Mouse (Mus musculus) v-Abl transformed pro-B cells (cell line): Measurements from ENCODE around the gene Tctex1d2.
"Not testable (repeated sequence)": the region's sequence is repeated elsewhere in the genome, so short reads cannot be mapped to it uniquely, and the experiment has no call there.

Experiments used
- in situ Hi-C, 2 experiments: fragments of 400-800 bp; cut with MboI; formaldehyde crosslinking; loops; one replicate each; pipeline ENCODE4 v1.15.1; 2025; ENCODE audit not compliant: unreplicated experiment in 2 of 2

The Tctex1d2 gene

DNA sequence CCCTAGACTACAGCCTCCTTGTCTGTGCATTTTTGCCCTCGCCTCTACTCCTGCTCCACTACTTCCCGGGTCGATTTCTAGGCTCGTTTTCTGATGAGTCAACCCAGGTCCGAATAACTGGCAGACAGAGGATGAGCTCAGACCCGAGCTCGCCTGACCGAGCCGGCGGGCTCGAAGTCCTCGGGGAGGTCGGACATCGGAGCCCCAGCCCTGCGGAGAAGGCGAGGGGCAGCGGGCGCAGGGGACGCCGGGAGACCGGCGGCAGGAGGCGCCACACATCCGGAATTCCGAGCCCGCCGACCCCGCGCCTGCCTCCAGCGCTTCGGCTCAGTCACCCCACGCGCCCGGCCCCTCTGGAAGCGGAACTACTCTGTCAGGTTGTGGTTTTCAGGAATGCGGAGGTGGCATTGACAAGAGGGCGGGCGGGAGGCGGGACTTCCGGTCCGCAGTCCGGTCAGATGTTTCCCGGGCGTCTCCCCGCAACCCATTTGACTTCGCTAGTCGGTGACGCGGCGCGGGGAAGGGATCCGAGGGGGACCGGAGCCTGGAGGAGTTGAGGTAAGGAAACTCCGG is 11.1 kb downstream of the Tctex1d2 start, which contains the start of gene Pcyt1a:
TSS of gene Pcyt1a (plus strand) at position 448 of the 573 bp plus-strand sequence.
- in situ Hi-C loops = no loop called here

DNA sequence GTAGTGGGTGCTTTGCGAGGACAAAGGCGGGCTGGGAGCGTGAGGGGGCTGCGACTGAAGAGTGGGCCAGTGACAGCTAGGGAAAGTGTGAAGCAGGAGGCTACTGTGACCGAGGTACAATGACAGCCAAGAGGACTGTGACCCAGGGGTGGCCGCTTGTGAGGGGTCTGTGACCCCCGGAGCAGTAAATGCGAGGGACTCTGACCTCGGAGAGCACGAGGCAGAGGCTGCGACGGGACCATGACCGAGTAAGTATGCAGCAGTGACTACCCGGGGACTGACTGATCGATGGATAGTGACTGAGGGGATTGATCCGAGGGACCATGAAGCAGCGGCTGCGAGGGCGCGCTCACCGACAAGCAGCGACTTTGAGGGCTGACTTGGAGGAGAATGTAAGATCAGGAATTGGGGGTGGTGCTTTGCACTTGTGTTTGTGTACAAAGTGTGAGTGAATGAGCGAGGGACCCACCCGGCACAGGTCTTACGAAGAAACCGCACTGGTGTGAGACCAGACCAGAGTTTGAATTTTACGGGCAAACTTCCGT is 11.6 kb downstream of the Tctex1d2 start:
- in situ Hi-C loops = no loop called here

DNA sequence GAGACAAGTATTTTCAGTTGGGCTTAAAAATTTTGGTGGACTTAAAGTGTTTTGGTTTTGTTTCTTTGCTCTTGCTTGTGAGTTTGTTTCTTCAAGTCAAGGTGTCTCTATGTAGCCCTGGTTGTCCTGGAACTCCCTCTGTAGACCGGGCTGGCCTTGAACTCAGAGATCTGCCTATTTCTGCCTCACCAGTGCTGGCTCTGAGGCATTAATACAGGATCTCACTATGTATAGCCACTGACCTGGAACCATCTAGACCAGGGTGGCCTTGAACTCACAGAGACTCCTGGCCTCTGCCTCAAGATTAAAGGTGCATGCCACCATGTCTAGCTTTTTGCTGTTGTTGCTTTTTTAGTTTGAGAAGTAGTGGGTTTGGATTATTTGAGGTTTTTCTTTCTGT is 12.4 kb downstream of the Tctex1d2 start:
- in situ Hi-C loops = no loop called here

DNA sequence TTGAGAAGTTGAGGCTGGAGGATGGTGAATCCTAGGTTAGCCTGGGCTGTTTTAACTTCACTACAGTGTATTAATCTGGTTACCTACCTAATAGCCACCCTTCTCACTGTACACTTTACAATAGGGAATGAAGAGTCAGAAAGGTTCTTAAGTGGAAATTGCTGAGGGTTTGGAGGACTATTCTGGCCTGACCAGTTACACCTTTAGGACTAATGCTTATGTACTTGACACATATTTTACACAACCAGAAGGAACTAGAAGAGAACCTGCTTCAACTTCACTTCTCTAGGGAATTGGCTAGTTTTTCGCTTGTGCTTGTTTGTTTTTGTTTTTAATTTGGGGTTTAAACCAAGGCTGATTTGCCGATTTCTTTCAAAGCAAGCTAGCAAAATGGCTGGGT is 13.6 kb downstream of the Tctex1d2 start:
- in situ Hi-C loops = no loop called here

DNA sequence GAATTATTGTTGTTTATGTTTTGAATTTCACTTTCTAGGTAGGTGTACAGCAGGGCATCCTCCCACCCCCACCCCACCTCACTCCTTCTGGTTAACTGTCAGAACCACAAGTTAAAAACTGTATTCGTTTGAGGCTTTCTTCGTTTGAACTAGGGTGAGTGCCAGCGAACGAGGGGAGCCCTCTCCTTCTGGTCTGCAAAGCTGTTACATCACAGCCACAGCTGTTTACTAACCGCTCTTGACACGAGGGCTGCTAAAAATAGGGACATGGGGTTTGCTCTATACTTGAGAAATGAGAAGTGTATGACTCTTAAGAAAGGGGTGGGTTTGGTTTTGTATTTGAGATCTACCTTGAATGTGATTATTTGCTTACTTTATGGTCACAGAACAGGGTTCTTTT is 14.6 kb downstream of the Tctex1d2 start:
- in situ Hi-C loops = no loop called here

DNA sequence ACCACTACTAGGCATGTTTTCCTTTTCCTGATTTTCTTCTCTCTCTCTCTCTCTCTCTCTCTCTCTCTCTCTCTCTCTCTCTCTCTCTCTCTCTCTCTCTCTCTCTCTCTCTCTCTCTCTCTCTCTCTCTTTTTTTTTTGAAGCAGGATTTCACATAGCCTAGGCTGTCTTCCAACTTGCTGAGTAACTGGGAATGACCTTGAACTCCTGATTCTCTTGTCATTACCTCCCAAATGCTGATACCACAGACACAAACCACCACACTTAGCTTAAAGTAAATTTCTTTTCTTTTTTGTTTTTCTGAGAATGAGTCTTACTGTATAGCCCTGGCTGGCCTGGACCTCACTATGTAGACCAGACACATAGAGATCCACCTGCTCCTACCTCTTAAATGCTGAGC is 15.2 kb downstream of the Tctex1d2 start:
- in situ Hi-C loops = no loop called here

DNA sequence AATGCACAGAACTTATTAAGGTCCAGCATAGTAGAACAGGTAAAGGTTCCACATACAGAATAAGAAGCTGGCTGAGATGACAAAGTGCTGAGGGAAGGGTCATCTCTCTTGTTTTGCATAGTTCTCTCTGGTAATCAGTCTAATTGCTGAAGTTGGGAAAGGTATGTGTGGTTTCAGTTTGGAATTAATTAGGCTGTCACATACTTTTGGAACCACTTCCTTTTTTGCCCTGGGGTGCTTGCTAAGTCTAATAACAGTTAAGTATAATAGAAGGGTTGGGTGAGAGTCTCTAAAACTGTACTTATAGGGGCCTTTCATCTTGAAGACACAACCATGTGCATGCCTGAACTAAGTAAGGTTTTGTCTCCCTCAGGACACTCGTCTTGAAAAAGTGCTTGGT is 17.2 kb downstream of the Tctex1d2 start:
- in situ Hi-C loops = no loop called here

DNA sequence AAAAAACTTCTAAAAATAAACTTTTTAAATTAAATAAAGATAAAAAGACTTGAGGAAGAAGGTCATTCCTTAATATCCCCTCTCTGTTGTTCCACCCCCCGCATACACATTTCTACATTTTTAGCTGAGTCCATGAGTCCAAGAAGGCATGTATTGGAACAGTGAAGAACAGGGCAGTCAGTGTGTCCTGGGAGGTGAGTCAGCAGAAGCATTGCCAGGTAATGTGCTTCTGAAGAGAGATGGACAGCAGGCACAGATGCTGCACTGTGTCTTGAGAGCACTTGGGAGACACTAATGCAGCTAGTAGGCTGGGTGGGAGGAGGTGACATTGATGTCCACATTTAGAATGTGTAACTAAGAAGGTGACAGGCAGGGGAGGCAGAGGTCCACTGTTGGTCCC is 17.8 kb downstream of the Tctex1d2 start:
- in situ Hi-C loops = no loop called here

DNA sequence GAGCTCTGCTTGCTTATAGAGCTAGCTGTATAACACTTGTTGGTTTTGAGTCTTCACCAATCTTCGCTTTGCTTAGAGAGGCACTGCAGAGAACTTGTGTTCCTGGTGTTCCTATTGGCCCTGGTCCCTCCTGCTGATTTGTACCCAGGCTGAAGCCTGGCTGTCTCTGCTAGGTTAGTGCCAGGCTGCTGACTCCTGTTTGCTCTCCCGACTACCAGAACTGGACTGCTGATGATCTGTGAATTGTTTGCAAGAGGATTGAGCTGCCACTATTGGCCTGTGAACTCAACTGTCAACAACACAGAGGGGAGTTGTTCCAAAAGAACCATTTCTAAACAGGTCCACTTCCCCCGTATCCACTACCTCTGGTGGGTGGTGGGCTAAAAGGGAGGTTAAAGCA is 21.9 kb downstream of the Tctex1d2 start:
- in situ Hi-C loops = no loop called here

DNA sequence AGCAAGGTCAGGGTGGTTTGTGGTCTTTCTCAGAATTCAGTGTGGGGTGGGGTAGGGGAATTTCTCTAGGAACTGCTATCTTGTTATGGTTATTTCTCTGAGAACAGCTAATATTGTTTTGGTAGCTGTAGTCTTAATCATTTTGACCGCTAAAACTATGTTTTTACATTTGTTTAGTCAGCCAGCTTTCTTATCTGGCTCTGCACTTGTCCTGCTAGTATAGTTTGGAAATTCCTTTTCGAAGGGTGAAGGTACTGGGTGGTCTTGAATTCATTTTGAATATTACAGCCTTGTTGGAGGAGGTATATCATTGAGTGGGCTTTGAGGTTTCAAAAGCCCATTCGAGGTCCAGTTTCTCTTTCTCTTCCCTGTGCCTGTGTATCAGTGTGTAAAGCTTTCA is 25.1 kb downstream of the Tctex1d2 start:
- in situ Hi-C loops = not testable (repeated sequence)

DNA sequence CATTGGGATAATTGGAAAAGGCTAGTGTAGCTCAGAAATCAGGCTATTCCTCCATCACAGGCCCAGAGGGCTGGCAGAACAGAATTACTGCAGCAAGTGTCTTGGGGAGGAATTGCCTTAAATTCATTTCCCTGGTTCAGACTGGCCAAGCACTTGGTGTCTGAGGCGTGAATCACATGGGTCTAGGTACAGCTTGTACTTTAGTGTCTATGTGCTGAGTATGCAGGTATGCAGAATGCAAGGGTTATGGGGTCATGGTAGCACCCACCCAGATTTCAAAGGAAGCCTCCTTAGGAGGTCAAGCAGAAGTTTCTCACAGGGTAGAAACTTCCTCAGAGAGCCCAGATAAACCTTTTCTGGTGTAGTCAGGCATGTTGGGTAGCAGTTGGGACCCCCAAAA is 26.1 kb downstream of the Tctex1d2 start:
- in situ Hi-C loops = no loop called here

DNA sequence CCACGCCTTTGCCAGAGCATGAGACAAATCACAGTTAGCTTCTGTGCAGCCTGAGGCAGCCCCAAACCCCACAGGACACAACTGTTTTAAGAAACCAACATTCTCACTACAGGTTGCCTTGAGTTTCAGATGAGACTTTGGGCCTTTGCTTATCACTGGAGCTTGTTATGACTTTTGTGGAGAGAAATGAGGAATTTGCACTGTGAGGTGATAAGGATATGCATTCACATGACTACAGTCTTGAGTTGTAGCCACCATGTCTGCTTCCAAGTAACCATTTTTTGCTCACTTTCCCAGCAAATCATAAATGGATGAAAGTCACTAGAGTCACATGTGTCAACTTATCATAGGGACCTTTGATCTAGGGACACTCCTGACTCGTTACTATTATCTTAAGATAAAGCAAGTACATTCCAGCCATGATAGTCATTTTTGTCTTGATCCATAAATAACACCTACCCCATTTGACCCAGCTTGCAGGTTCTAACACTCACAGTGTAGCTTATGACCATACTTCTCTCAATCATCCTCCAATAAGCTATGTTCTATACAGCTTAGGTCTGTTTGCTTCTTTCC is 27.1 kb downstream of the Tctex1d2 start:
- in situ Hi-C loops = no loop called here

DNA sequence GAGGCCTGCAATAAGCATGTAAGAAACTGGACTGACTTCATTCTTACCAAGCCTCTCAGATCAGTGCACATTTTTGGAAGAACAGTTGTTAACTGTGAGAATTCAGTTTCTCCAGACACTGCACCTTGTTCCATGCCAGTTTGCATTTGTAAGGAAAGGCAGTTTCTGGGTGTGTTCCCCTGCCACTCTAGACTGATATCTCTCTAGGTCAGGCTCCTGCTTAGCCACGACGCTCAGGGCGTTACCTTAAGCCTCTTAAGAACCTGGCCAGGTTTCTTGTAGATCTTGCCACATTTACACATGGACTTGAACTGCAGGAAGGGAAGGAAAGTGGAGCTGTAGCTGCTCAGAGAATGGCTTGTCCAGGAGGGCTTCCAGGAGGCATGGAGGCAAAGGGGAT is 30.2 kb downstream of the Tctex1d2 start:
- in situ Hi-C loops = loop anchor here (10.0 to 25.0 kb wide), 2 partner anchors 55 to 337 kb away; no protein-coding TSS in a partner anchor

DNA sequence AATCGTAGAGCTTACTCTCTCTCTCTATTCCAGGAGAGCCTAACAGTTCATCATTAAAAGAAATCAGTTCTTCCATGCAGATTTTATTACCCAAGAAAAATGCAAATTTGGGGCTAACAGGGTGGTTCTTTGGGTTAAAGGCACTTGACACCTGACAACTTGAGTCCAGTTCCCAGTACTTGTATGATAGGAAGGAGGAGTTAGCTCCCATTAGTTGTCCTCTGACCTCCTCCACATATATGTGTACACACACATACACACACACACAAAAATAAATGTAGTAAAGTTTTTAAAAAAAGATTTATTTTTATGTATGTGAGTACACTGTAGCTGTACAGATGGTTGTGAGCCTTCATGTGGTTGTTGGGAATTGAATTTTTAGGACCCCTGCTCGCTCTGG is 30.6 kb downstream of the Tctex1d2 start:
- in situ Hi-C loops = loop anchor here (10.0 to 25.0 kb wide), 2 partner anchors 55 to 338 kb away; no protein-coding TSS in a partner anchor

DNA sequence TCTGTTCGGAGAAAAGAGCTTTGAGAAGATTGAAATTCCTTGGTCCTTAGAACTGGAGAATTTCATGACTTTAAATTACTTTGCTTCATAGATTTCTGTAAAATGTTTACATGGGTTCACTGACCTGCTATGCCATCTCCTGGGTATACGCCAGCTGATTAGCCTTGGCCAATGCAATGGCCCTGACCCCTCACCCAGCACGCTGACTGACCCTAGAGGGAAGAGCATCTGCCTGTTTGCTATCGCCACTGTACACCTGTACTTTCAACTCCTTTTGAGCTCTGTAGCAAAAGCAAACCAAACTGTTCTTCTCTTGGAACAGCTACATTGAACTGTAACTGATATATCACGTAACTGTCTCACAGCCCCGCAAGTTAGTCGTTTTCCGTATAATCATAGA is 33.6 kb downstream of the Tctex1d2 start:
- in situ Hi-C loops = loop anchor here (10.0 to 25.0 kb wide), 2 partner anchors 58 to 341 kb away; no protein-coding TSS in a partner anchor

DNA sequence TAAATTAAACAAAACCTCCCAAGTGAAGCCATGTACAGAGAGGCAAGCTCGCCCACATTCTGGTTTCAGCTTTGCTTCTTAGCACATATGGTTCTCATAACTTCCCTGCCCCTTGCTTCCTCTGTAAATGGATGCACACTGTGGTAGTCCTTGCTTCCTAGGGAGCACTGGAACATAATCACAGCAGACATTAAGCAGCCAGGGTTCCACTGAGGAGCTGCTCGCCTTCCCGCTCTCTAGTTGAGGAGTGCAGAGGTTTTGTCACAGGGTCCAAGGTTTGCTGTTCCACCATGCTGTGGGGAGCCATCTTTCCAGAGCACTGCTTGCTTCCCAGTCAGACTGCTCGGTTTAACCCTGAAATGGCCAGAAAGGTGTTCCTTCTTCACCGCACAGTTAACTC is 35.1 kb downstream of the Tctex1d2 start:
- in situ Hi-C loops = loop anchor here (5.0 to 25.0 kb wide), 3 partner anchors 60 to 342 kb away; no protein-coding TSS in a partner anchor

DNA sequence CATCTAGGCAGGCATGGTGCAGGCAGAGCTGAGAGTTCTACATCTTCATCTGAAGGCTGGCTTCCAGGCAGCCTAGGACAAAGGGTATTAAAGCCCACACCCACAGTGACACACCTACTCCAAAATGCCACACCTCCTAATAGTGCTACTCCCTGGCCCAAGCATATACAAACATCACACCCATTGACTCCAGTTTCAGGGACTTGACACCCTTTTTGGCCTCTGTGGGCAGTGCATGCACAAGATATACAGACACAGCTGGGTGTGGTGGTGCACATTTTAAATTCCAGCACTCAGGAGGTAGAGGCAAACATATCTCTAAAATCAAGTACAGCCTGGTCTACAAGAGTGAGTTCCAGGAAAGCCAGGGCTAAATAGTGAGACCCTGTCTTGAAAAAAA is 36.6 kb downstream of the Tctex1d2 start:
- in situ Hi-C loops = loop anchor here (5.0 to 25.0 kb wide), 3 partner anchors 61 to 344 kb away; no protein-coding TSS in a partner anchor

DNA sequence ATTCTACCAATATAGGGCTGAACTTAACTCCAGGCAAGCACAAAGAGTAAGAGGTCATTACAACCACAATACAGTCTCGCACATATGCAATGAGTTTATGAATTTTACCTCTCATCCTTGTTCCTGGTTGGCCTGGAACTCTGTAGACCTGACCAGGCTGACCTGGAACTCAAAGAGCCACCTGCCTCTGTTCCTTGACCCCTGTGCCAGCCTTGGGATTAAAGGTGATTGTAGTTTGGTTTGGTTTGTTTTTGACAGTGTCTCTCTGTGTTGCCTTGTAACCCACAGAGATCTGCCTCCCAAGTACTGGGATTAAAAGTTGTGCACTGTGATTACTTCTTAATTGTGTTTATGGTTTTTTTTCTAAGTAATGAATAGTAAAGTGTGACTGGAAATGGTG is 37.3 kb downstream of the Tctex1d2 start:
- in situ Hi-C loops = loop anchor here (5.0 to 25.0 kb wide), 3 partner anchors 62 to 344 kb away; no protein-coding TSS in a partner anchor

DNA sequence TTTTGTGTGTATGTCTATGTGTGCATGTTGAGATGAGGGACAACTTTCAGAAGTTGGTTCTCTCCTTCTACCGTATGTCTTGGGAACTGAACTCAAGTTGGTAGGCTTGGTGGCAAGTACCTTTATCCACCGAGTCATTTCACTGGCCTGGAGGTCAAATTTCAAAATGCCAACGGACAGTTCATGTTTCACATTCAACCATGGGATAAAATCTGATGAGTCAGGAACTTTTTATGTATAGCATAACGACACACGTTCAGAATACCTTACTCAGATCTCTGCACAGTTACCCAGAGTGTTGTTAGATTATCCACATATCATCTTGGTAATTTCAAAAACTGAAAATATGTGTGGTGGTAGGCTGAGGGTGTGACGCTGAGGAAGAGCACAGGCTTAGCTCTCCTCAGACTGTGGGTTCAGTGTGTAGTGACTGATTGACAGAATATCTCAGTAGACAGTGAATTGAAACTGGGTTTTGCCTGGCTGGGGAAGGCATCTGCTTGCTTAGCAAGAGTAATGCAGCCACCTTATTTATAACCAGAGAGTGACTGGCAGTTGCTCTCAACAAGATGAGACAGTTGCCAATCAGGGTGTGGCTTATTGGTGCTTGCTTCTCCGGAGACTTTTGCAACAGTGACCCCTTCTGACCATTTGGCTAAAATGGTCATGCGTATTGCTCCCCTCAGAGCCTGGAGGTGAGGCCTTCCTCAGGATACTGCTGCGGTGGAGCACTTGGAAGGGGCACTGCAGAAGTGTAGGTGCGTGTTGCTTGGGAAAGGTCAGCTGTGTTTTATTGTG is 38.3 kb downstream of the Tctex1d2 start:
- in situ Hi-C loops = loop anchor here (5.0 to 25.0 kb wide), 3 partner anchors 63 to 345 kb away; no protein-coding TSS in a partner anchor

DNA sequence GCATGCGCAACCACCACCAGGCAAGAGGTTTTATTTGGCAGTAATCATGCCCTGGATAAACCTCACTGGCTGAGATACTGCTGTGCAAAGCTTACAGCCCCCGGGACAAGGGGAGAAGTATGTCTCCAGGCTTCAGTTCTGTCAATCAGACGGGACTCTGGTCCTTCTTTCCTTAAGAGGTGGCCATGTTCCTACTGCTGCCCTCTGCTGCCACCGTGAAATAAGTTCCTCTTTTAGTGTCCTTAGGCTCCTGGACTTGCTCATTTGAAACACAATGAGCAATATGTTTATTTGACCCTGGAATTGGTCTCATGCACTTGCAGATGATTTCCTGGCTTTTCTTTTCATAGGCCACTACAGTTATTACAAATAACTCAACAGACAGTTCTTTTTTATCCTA is 41.0 kb downstream of the Tctex1d2 start:
- in situ Hi-C loops = loop anchor here (5.0 to 25.0 kb wide), 3 partner anchors 86 to 348 kb away; no protein-coding TSS in a partner anchor

DNA sequence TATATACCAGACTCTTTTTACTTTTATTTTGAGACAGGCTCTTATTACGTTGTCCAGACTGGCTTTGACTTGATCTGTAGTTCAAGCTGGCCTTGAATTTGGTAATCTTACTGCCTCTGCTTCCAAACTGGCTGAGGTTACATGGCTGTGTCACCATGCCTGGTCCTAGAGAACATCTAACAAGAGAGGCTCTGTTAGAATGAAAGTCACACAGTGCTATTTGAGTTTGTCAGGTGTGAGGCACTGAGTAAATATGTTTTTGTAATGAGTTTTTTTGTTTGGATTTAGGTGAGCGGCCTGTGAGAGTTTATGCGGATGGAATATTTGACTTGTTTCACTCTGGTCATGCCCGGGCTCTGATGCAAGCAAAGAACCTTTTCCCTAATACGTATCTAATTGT is 42.2 kb downstream of the Tctex1d2 start:
- in situ Hi-C loops = loop anchor here (5.0 to 25.0 kb wide), 3 partner anchors 87 to 349 kb away; no protein-coding TSS in a partner anchor
